Mouse (Mus musculus): ENCODE measurements at regions not wholly inside any gene's neighbourhood (a gene's known extent, or its start where the extent isn't known, plus 50 kb on each side); places are given as distances from the start of the nearest gene placed in this dataset.

- no peaks in the 10 kb centered on the region for H3K9me3 ChIP-seq (replicated peaks)
- no peak overlapping the region for H3K4me3 ChIP-seq
- ATAC-seq (ENCODE audit: insufficient number of reproducible peaks, low FRiP score) = no peak
- no peaks in the 10 kb centered on the region for H3K36me3 ChIP-seq
- 61% methylated on average over 1 of the region's 1 CpGs for WGBS
- H3K27me3 ChIP-seq (replicated peaks) = no peaks in the 10 kb centered on the region
- H3K4me2 ChIP-seq = no peak overlapping the region
- H3K9ac ChIP-seq = no peak overlapping the region
- H3K27ac ChIP-seq (ENCODE audit: poor library complexity, severe bottlenecking) = no peak overlapping the region
- no peaks in the 10 kb centered on the region for H3K4me1 ChIP-seq (replicated peaks)
Observed at GRCm38 (mm10) chr15:67799871-67800270, 1299.2 kb upstream of the Lrrc6 start.

- no peak overlapping the region for H3K9ac ChIP-seq
- H3K4me2 ChIP-seq = no peak overlapping the region
- H3K9me3 ChIP-seq (replicated peaks) = no peaks in the 10 kb centered on the region
- no peaks in the 10 kb centered on the region for H3K36me3 ChIP-seq
- 76% methylated on average over 2 of the region's 2 CpGs for WGBS
- no peak overlapping the region for H3K4me3 ChIP-seq
- no peaks in the 10 kb centered on the region for H3K27me3 ChIP-seq (replicated peaks)
- H3K27ac ChIP-seq (ENCODE audit: poor library complexity, severe bottlenecking) = no peak overlapping the region
- H3K4me1 ChIP-seq (replicated peaks) = no peaks in the 10 kb centered on the region
- ATAC-seq (ENCODE audit: insufficient number of reproducible peaks, low FRiP score) = no peak
Observed at GRCm38 (mm10) chr15:67795578-67795977, 1294.9 kb upstream of the Lrrc6 start.

GRCm38 (mm10) chr15:67792822-67793221 lies 1292.1 kb upstream of the Lrrc6 start:
- no peak for ATAC-seq (ENCODE audit: insufficient number of reproducible peaks, low FRiP score)
- Histone ChIP-seq H3K4me3 (no peak overlapping the region), H3K9me3 (replicated peaks) (no peaks in the 10 kb centered on the region), H3K4me2 (no peak overlapping the region), H3K9ac (no peak overlapping the region), H3K27ac (ENCODE audit: poor library complexity, severe bottlenecking) (no peak overlapping the region), H3K4me1 (replicated peaks) (no peaks in the 10 kb centered on the region), H3K36me3 (no peaks in the 10 kb centered on the region), H3K27me3 (replicated peaks) (no peaks in the 10 kb centered on the region)

- no peak overlapping the region for H3K27ac ChIP-seq (ENCODE audit: poor library complexity, severe bottlenecking)
- no peaks in the 10 kb centered on the region for H3K36me3 ChIP-seq
- no peak overlapping the region for H3K4me2 ChIP-seq
- H3K9me3 ChIP-seq (replicated peaks) = no peaks in the 10 kb centered on the region
- H3K9ac ChIP-seq = no peak overlapping the region
- no peaks in the 10 kb centered on the region for H3K4me1 ChIP-seq (replicated peaks)
- H3K27me3 ChIP-seq (replicated peaks) = no peaks in the 10 kb centered on the region
- no peak overlapping the region for H3K4me3 ChIP-seq
- no peak for ATAC-seq (ENCODE audit: insufficient number of reproducible peaks, low FRiP score)
Observed at GRCm38 (mm10) chr15:67788587-67788986, 1287.9 kb upstream of the Lrrc6 start.

GRCm38 (mm10) chr15:67785583-67785982 lies 1284.9 kb upstream of the Lrrc6 start:
- no peak overlapping the region for H3K4me3 ChIP-seq
- 54% methylated on average over 2 of the region's 2 CpGs for WGBS
- no peaks in the 10 kb centered on the region for H3K36me3 ChIP-seq
- no peak overlapping the region for H3K4me2 ChIP-seq
- H3K27me3 ChIP-seq (replicated peaks) = no peaks in the 10 kb centered on the region
- no peaks in the 10 kb centered on the region for H3K9me3 ChIP-seq (replicated peaks)
- H3K27ac ChIP-seq (ENCODE audit: poor library complexity, severe bottlenecking) = no peak overlapping the region
- no peaks in the 10 kb centered on the region for H3K4me1 ChIP-seq (replicated peaks)
- no peak overlapping the region for H3K9ac ChIP-seq
- ATAC-seq (ENCODE audit: insufficient number of reproducible peaks, low FRiP score) = no peak

- Histone ChIP-seq H3K4me2 (no peak overlapping the region), H3K9ac (no peak overlapping the region), H3K4me1 (replicated peaks) (no peaks in the 10 kb centered on the region), H3K27ac (ENCODE audit: poor library complexity, severe bottlenecking) (no peak overlapping the region), H3K9me3 (replicated peaks) (no peaks in the 10 kb centered on the region), H3K36me3 (no peaks in the 10 kb centered on the region), H3K4me3 (no peak overlapping the region), H3K27me3 (replicated peaks) (no peaks in the 10 kb centered on the region)
- WGBS = 88% methylated on average over 1 of the region's 1 CpGs
- ATAC-seq (ENCODE audit: insufficient number of reproducible peaks, low FRiP score) = no peak
Observed at GRCm38 (mm10) chr15:67783754-67784153, 1283.0 kb upstream of the Lrrc6 start.

GRCm38 (mm10) chr15:67782505-67782904 lies 1281.8 kb upstream of the Lrrc6 start:
- H3K4me1 ChIP-seq (replicated peaks) = no peaks in the 10 kb centered on the region
- 82% methylated on average over 4 of the region's 4 CpGs for WGBS
- no peak for ATAC-seq (ENCODE audit: insufficient number of reproducible peaks, low FRiP score)

GRCm38 (mm10) chr15:67780856-67781255 lies 1280.1 kb upstream of the Lrrc6 start:
- Histone ChIP-seq H3K36me3 (no peaks in the 10 kb centered on the region), H3K9me3 (replicated peaks) (no peaks in the 10 kb centered on the region), H3K27ac (ENCODE audit: poor library complexity, severe bottlenecking) (no peak overlapping the region), H3K27me3 (replicated peaks) (no peaks in the 10 kb centered on the region), H3K4me3 (no peak overlapping the region), H3K4me1 (replicated peaks) (no peaks in the 10 kb centered on the region), H3K4me2 (no peak overlapping the region), H3K9ac (no peak overlapping the region)
- 76% methylated on average over 2 of the region's 2 CpGs for whole genome bisulfite sequencing
- ATAC-seq (ENCODE audit: insufficient number of reproducible peaks, low FRiP score) = no peak

More at GRCm38 (mm10) chr15:67782505-67782904, 1281.8 kb upstream of the Lrrc6 start:
- no peak overlapping the region for H3K4me3 ChIP-seq
- H3K9ac ChIP-seq = no peak overlapping the region
- H3K4me2 ChIP-seq = no peak overlapping the region
- no peaks in the 10 kb centered on the region for H3K9me3 ChIP-seq (replicated peaks)
- no peak overlapping the region for H3K27ac ChIP-seq (ENCODE audit: poor library complexity, severe bottlenecking)
- no peaks in the 10 kb centered on the region for H3K36me3 ChIP-seq
- no peaks in the 10 kb centered on the region for H3K27me3 ChIP-seq (replicated peaks)

- Histone ChIP-seq H3K27me3 (replicated peaks) (no peaks in the 10 kb centered on the region), H3K27ac (ENCODE audit: poor library complexity, severe bottlenecking) (no peak overlapping the region), H3K4me2 (no peak overlapping the region), H3K4me1 (replicated peaks) (no peaks in the 10 kb centered on the region), H3K9me3 (replicated peaks) (no peaks in the 10 kb centered on the region), H3K9ac (no peak overlapping the region), H3K4me3 (no peak overlapping the region), H3K36me3 (no peaks in the 10 kb centered on the region)
- no peak for ATAC-seq (ENCODE audit: insufficient number of reproducible peaks, low FRiP score)
- WGBS = 68% methylated on average over 3 of the region's 3 CpGs
Observed at GRCm38 (mm10) chr15:67767624-67768023, 1266.9 kb upstream of the Lrrc6 start.

- H3K27me3 ChIP-seq (replicated peaks) = no peaks in the 10 kb centered on the region
- H3K9me3 ChIP-seq (replicated peaks) = no peaks in the 10 kb centered on the region
- 68% methylated on average over 4 of the region's 4 CpGs for WGBS
- no peaks in the 10 kb centered on the region for H3K4me1 ChIP-seq (replicated peaks)
- H3K4me3 ChIP-seq = no peak overlapping the region
- H3K4me2 ChIP-seq = no peak overlapping the region
- no peak overlapping the region for H3K9ac ChIP-seq
- no peak for ATAC-seq (ENCODE audit: insufficient number of reproducible peaks, low FRiP score)
- no peak overlapping the region for H3K27ac ChIP-seq (ENCODE audit: poor library complexity, severe bottlenecking)
- H3K36me3 ChIP-seq = no peaks in the 10 kb centered on the region
Observed at GRCm38 (mm10) chr15:67759221-67759620, 1258.5 kb upstream of the Lrrc6 start.

GRCm38 (mm10) chr15:67750582-67750981 lies 1249.9 kb upstream of the Lrrc6 start:
- Histone ChIP-seq H3K4me3 (no peak overlapping the region), H3K36me3 (no peaks in the 10 kb centered on the region), H3K27me3 (replicated peaks) (no peaks in the 10 kb centered on the region), H3K27ac (ENCODE audit: poor library complexity, severe bottlenecking) (no peak overlapping the region), H3K9ac (no peak overlapping the region), H3K4me2 (no peak overlapping the region), H3K4me1 (replicated peaks) (no peaks in the 10 kb centered on the region), H3K9me3 (replicated peaks) (no peaks in the 10 kb centered on the region)
- ATAC-seq (ENCODE audit: insufficient number of reproducible peaks, low FRiP score) = no peak

- Histone ChIP-seq H3K27me3 (replicated peaks) (no peaks in the 10 kb centered on the region), H3K4me2 (no peak overlapping the region), H3K36me3 (no peaks in the 10 kb centered on the region), H3K4me3 (no peak overlapping the region), H3K9ac (no peak overlapping the region), H3K27ac (ENCODE audit: poor library complexity, severe bottlenecking) (no peak overlapping the region), H3K4me1 (replicated peaks) (no peaks in the 10 kb centered on the region), H3K9me3 (replicated peaks) (no peaks in the 10 kb centered on the region)
- no peak for ATAC-seq (ENCODE audit: insufficient number of reproducible peaks, low FRiP score)
- WGBS = 43% methylated on average over 2 of the region's 2 CpGs
Observed at GRCm38 (mm10) chr15:67743332-67743731, 1242.6 kb upstream of the Lrrc6 start.

Data from heart, embryonic 12.5 days (tissue).